19 mouse cellular contexts compared by ENCODE assay signal in genomic region chr10:28164746-28165145, GRCm38 (mm10).
"Had no signal": no experiment of that assay in that cellular context is flagged by ENCODE, and none has a peak within 500 bp of the region (broad histone marks: within the 10 kb centered on the region; RNA-seq: fewer than 3 reads in every experiment).

No protein-coding gene starts in this region.

- H3K27ac ChIP-seq: kidney, postnatal 0 days; layer of hippocampus, adult 2 months; left cerebral cortex, adult 2 months; liver, embryonic 13.5 days; macrophage; midbrain, embryonic 13.5 days; neural tube, embryonic 13.5 days had no signal

- H3K4me3 ChIP-seq: layer of hippocampus, adult 2 months; left cerebral cortex, adult 2 months; liver, embryonic 13.5 days; midbrain, embryonic 13.5 days; myocyte; neural tube, embryonic 13.5 days; stomach, embryonic 15.5 days had no signal

- H3K27me3 ChIP-seq: liver, embryonic 13.5 days; midbrain, embryonic 13.5 days; neural tube, embryonic 13.5 days; stomach, embryonic 15.5 days had no signal

- H3K36me3 ChIP-seq: liver, embryonic 13.5 days; midbrain, embryonic 13.5 days; neural tube, embryonic 13.5 days; stomach, embryonic 15.5 days had no signal

- H3K4me2 ChIP-seq: liver, embryonic 13.5 days; midbrain, embryonic 13.5 days; neural tube, embryonic 13.5 days; stomach, embryonic 15.5 days had no signal

- H3K9me3 ChIP-seq: liver, embryonic 13.5 days; midbrain, embryonic 13.5 days; neural tube, embryonic 13.5 days; stomach, embryonic 15.5 days had no signal

- H3K9ac ChIP-seq: liver, embryonic 13.5 days; midbrain, embryonic 13.5 days; neural tube, embryonic 13.5 days; stomach, embryonic 15.5 days had no signal

- ATAC-seq: lung, postnatal 0 days; midbrain, embryonic 13.5 days; midbrain, embryonic 16.5 days had no signal

- DNase-seq: layer of hippocampus, adult 9-11 months; liver, embryonic 13.5 days; lung, adult 2 months; retina, postnatal 1 day; right cerebral cortex, postnatal 25 days; spleen, adult 18-20 months; thymus, adult 2 months; thymus, postnatal 14 days; thymus, postnatal 4 days had no signal

- H3K4me1 ChIP-seq: liver, embryonic 13.5 days had no signal
